Mouse (Mus musculus): Measurements from ENCODE around the gene Dll1. TPM values are rescaled to one million over a fixed set of nuclear protein-coding genes. Genes with fewer than 3 reads are reported as not detected.

Gene Dll1
- total RNA-seq, 4 experiments from 2014 or later: 1.4 to 4.0 (median 2.1) TPM

GRCm38 (mm10) chr17:15337906-15338305 is 38.8 kb downstream of the Dll1 start:
- DNase-seq (ENCODE audit: low spot score in 2 of 2): no peak

GRCm38 (mm10) chr17:15329740-15330318 is 46.8 kb downstream of the Dll1 start:
- DNase-seq (ENCODE audit: low spot score in 2 of 2): no peak

DNA sequence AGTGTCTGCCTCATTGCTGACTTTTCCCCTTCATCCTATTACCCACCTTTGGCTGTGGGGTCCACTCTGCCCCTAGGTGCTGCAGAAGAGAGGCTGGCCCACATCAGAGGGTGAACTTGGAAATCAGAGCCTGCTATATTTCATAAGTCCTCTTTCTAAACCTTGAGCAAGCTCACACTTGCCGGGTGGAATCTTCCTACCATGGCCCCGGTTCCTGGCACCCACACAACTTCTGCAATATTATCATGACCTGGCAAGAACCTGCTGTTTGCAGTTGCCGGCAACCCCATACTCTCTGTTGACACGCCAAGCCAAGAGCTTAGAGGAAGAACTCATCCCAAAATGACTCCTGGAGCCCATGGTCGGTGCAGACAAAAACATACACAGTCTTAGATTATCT is 49.6 kb downstream of the Dll1 start:
- peak; percentile 56 to 75 for DNase-seq (ENCODE audit: low spot score in 2 of 2)

DNA sequence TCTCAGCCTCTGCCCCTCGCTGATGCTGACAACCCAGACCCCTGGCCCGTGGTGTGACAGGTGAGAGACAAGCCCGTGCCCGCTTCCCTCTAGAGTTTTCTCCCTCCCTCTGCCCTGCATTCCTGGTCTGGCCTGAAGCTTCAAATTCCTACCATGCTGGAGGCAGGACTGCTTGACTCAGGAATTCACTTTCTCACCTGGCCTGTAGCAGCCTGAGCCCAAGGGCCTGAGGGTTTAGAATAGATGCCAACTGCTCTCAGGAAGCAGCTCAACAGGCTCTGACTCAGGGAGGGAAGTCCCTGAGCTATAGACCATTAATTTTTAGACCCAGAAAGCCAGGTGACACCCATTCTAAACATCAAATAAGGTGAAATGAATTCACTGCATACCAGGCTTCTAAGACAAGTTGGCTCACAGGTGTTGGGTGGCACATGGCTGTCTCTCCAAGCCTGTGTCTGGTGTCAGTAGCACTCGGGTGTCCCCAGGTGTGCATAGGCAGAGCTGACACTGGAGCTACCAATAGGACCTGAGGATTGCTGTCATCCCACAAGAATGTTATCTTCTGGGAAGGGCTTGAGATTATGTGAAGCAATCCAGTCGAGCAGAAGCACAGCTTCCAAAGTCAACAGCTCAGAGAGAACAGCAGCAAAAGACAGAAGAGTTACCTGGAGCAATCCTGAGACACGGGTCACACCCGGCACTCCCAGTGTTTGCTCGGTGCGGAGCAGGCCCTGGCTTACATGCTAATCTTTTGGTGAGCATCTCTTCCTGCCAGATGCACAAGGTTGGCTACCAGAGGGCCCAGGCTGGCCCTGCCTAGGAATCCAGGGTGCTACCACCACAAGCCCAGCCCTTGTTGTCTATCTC is 50.5 kb downstream of the Dll1 start:
- DNase-seq (ENCODE audit: low spot score in 2 of 2): no peak

DNA sequence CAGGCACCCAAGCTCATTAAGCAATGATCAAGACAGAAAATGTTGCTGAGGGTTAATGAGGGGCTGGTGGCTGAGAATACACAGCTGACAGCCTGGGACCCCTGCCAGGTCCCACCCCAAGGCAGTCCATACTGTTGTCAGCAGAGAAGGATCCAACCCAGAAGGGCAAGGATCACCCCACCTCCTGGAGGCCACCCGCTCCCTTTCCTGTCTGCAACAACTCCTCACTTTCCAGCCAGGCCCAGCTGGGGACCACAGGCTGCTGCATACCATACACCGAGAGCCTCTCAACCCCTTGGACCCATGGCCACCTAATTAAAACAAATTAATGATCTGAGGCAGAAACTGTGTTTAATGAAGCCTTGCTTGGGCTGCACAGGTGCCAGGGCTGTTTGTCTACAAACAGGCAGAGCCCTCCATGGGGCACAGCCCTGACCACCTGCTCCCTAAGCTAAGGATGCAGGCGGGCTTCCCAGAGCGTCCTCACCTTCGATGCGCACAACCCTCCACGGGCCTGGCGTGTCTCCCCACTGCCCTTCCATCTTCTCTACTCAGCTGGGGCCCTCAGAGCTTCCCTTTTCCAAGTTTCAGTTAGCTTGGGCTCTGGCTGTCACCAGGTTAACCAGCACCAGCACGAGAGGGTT is 53.4 kb downstream of the Dll1 start:
- DNase-seq (ENCODE audit: low spot score in 2 of 2): no peak

Other genes starting within 250 kb of the Dll1 start
- gene Fam120b, start 19.3 kb upstream of the Dll1 start, total RNA-seq (2022): 10 to 100 TPM in 3 of 4 experiments, 1 to 10 TPM in 1; 9.5 to 12.1 (median 10.5) TPM
- 100 to 1,000 TPM; 105 to 114 (median 112) TPM for gene Psmb1, start 122.9 kb upstream of the Dll1 start, total RNA-seq (2022)
- 1 to 10 TPM; 5.9 to 9.4 (median 7.7) TPM for gene Tbp, start 123.0 kb upstream of the Dll1 start, total RNA-seq (2022)
- gene Pdcd2, start 150.4 kb upstream of the Dll1 start, total RNA-seq (2022): 10 to 100 TPM; 14.4 to 27.1 (median 18.0) TPM
- 1 to 10 TPM; 2.9 to 3.5 (median 3.0) TPM for gene Prdm9, start 187.5 kb upstream of the Dll1 start, total RNA-seq (2022)